Mouse (Mus musculus): ENCODE measurements around the gene Copz1. TPM values are rescaled to one million over a fixed set of nuclear protein-coding genes. Genes with fewer than 3 reads are reported as not detected.

Copz1 gene
- total and polyA plus RNA-seq, 3 experiments, result 80.0 to 271 (median 148) TPM

GRCm38 (mm10) chr15:103305070-103305678, 32.7 kb downstream of the Copz1 start:
- TF ChIP-seq EP300 (IDR thresholded peaks at IDR 0.05; ENCODE audit: low read length) (no peak), ZKSCAN1 (IDR thresholded peaks at IDR 0.05; ENCODE audit: borderline replicate concordance, low read depth, low read length) (no peak), MAZ (IDR thresholded peaks at IDR 0.05; ENCODE audit: low read depth, low read length) (peak; percentile 87), POLR2A (IDR thresholded peaks at IDR 0.05; ENCODE audit: low read depth, low read length) (peak; percentile 82), JUN (IDR thresholded peaks at IDR 0.05; ENCODE audit: insufficient read depth, low read depth, low read length) (no peak), E2F4 (IDR thresholded peaks at IDR 0.05; ENCODE audit: insufficient replicate concordance, low read depth, low read length) (peak; percentile 85; the same call in 1 of the 2 replicates), MAX (IDR thresholded peaks at IDR 0.05; ENCODE audit: low read length) (peak; percentile 68), BHLHE40 (IDR thresholded peaks at IDR 0.05; ENCODE audit: low read depth, low read length) (peak; percentile 99), MEF2A (IDR thresholded peaks at IDR 0.05; ENCODE audit: borderline replicate concordance, low read depth, low read length) (peak; percentile 64; the same call in 1 of the 2 replicates), CTCF (conservative IDR thresholded peaks at IDR 0.05 in 1 of 2, IDR thresholded peaks at IDR 0.05 in 1 of 2; ENCODE audit: low read depth in 2 of 2, low read length in 2 of 2) (no peak), HCFC1 (IDR thresholded peaks at IDR 0.05; ENCODE audit: low read depth, low read length) (peak; percentile 72), MAFK (IDR thresholded peaks at IDR 0.05; ENCODE audit: insufficient replicate concordance, low read length) (no peak), ELF1 (IDR thresholded peaks at IDR 0.05; ENCODE audit: low read depth, low read length) (peak; percentile 75), SIN3A (IDR thresholded peaks at IDR 0.05; ENCODE audit: low read length) (peak; percentile 80), SMC3 (IDR thresholded peaks at IDR 0.05; ENCODE audit: low read depth, low read length) (no peak), TBP (conservative IDR thresholded peaks at IDR 0.05; ENCODE audit: low read depth, low read length) (peak; percentile 68; the same call in 1 of the 2 replicates), UBTF (IDR thresholded peaks at IDR 0.05; ENCODE audit: low read depth, low read length) (0 out of 2 replicates have a peak, but pooled peaks have one; percentile 24), ZC3H11A (IDR thresholded peaks at IDR 0.05; ENCODE audit: low read depth, low read length) (no peak), MYC (IDR thresholded peaks at IDR 0.05; ENCODE audit: low read depth, low read length) (peak; percentile 49), ZMIZ1 (IDR thresholded peaks at IDR 0.05; ENCODE audit: low read depth, low read length) (peak; percentile 77), KAT2A (IDR thresholded peaks at IDR 0.05; ENCODE audit: insufficient replicate concordance, low read length) (0 out of 2 replicates have a peak, but pooled peaks have one; percentile 51), POLR2AphosphoS2 (IDR thresholded peaks at IDR 0.05; ENCODE audit: low read depth, low read length) (no peak; the same call in 1 of the 2 replicates), RAD21 (IDR thresholded peaks at IDR 0.05; ENCODE audit: low read depth, low read length) (no peak), MXI1 (IDR thresholded peaks at IDR 0.05; ENCODE audit: low read depth, low read length) (peak; percentile 91), CHD2 (IDR thresholded peaks at IDR 0.05; ENCODE audit: low read length) (peak; percentile 98), NELFE (IDR thresholded peaks at IDR 0.05; ENCODE audit: low read depth, low read length) (0 out of 2 replicates have a peak, but pooled peaks have one; percentile 13), USF1 (IDR thresholded peaks at IDR 0.05; ENCODE audit: low read depth, low read length) (no peak), ZNF384 (IDR thresholded peaks at IDR 0.05; ENCODE audit: low read depth, low read length) (no peak), JUND (conservative IDR thresholded peaks at IDR 0.05; ENCODE audit: low read depth, low read length) (no peak), ETS1 (conservative IDR thresholded peaks at IDR 0.05; ENCODE audit: low read depth, low read length) (peak; percentile 34), CHD1 (IDR thresholded peaks at IDR 0.05; ENCODE audit: low read depth, low read length) (no peak), GABPA (IDR thresholded peaks at IDR 0.05; ENCODE audit: insufficient replicate concordance, low read depth, low read length) (no peak), TCF12 (IDR thresholded peaks at IDR 0.05; ENCODE audit: low read depth, low read length) (peak; percentile 60), PAX5 (IDR thresholded peaks at IDR 0.05; ENCODE audit: low read length) (no peak), USF2 (conservative IDR thresholded peaks at IDR 0.05; ENCODE audit: low read depth, low read length) (no peak), NRF1 (IDR thresholded peaks at IDR 0.05; ENCODE audit: low read depth, low read length) (peak; percentile 55), RCOR1 (conservative IDR thresholded peaks at IDR 0.05; ENCODE audit: low read depth, low read length) (0 out of 2 replicates have a peak, but pooled peaks have one; percentile 15), IRF4 (IDR thresholded peaks at IDR 0.05; ENCODE audit: low read depth, low read length) (peak; percentile 52)
- H3K79me2 ChIP-seq (replicated peaks; ENCODE audit: control insufficient read depth, extremely low read depth, insufficient read depth, poor library complexity, severe bottlenecking), result no peaks in the 10 kb centered on the region
- H3K27me3 ChIP-seq (replicated peaks), result peaks cover 5% of the 10 kb centered on the region
- peak overlapping the region; percentile 89 for H3K9ac ChIP-seq (ENCODE audit: insufficient read depth, low read depth)
- H3K9me3 ChIP-seq (replicated peaks; ENCODE audit: low read length), result no peaks in the 10 kb centered on the region
- peak overlapping the region; percentile 68 for H3K4me2 ChIP-seq (ENCODE audit: insufficient read depth, low read depth, poor library complexity, severe bottlenecking)
- H3K4me3 ChIP-seq (replicated peaks in 1 of 3; ENCODE audit: low read depth in 2 of 3, low read length in 2 of 3, poor library complexity in 1 of 3), result peak overlapping the region; percentile 53 to 57 (median 57)
- peak; percentile 100 for DNase-seq (ENCODE audit: extremely low read depth)
- in situ Hi-C loops (cut with MboI; ENCODE audit: low pct_ligation_motif_present, low pct_unique_long_range_greater_than_20kb, low sequenced_read_pairs), result loop anchor here (5.0 kb wide), 2 partner anchors 53 to 118 kb away; no protein-coding TSS in a partner anchor
- peaks cover 10 to 87% of the 10 kb centered on the region in 2 experiments; a peak in 3 of 4 replicates for H3K4me1 ChIP-seq (ENCODE audit: control insufficient read depth in 1 of 2, insufficient read depth in 2 of 2)
- peaks cover 0 to 3% of the 10 kb centered on the region in 2 experiments for H3K36me3 ChIP-seq (replicated peaks in 1 of 2; ENCODE audit: control insufficient read depth in 1 of 2, insufficient read depth in 1 of 2, low read length in 1 of 2)
- dilution Hi-C loops (cut with MboI; ENCODE audit: extremely low pct_ligation_motif_present, extremely low pct_unique_long_range_greater_than_20kb, low sequenced_read_pairs), result no loop called here
- peak overlapping the region; percentile 17 for H3K27ac ChIP-seq (ENCODE audit: insufficient read depth, low read depth)
